ENCODE assay signal across 8 mouse cellular contexts in the genomic region with DNA sequence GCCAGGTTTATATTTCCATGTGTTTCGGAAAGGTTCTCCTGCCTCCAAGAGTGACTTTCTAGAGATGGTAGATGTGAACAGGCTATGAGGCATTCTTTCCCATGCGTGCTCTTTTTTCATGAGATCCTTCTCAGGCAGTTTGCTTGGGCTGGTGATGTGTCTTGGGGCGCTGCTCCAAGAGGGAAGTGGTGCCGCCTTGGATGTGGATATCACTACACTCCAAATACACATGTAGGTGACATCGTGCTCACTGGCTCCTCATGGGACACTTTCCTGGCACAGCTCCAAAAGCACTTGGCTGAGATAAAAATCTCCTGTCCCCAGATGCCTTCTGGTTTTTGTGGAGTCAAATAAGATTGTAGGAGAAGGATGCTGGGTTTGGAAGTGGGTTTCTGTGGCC. TPM values are rescaled to one million over a fixed set of nuclear protein-coding genes. Genes with fewer than 3 reads are reported as not detected.
DNase-seq lines count a peak whose midpoint lies in the region; ATAC-seq and TF ChIP-seq lines count a peak whose summit lies in the region.

No protein-coding gene starts in this region.

- H3K4me1 ChIP-seq in bone marrow macrophage, adult 2 months (ENCODE audit: control insufficient read depth, insufficient read depth, low read length): peaks cover 43% of the 10 kb centered on the region

- no peak for ATAC-seq in erythroblast, adult 5-6 weeks (replicated peaks; ENCODE audit: low FRiP score, poor library complexity, severe bottlenecking)
- ATAC-seq in erythroid progenitor cell, adult 5-6 weeks (replicated peaks; ENCODE audit: low FRiP score, poor library complexity, severe bottlenecking): no peak

- no peak overlapping the region for H3K4me3 ChIP-seq in bone marrow macrophage, adult 2 months (ENCODE audit: insufficient read depth, low read length)

- TF ChIP-seq CTCF in bone marrow macrophage, adult 2 months (IDR thresholded peaks at IDR 0.05; ENCODE audit: low read depth, low read length): no peak

- peak overlapping the region; percentile 6 for H3K27ac ChIP-seq in bone marrow macrophage, adult 2 months (ENCODE audit: insufficient read depth, low read depth, low read length)

- DNase-seq in adrenal gland, adult 2 months: peak; percentile 18
- no peak for DNase-seq in adrenal gland, adult 8-10 months
- DNase-seq in kidney, postnatal 25 days: peak; percentile 69 to 72
- no peak for DNase-seq in kidney, adult 11 months
- peak; percentile 33 to 49 for DNase-seq in kidney, postnatal 4 days

- no peak for TF ChIP-seq POLR2A in bone marrow macrophage, adult 2 months (IDR thresholded peaks at IDR 0.05; ENCODE audit: borderline replicate concordance, low read depth, low read length)

RNA-seq across cellular contexts. Expression of a gene that starts 31.6 kb away (rescaled TPM):
- 1 to 10 TPM; 6.3 to 8.2 TPM for total RNA-seq in adrenal gland, adult 2 months (2021)
- 1.4 and 2.0 TPM in 2 replicates for polyA plus RNA-seq in adrenal gland, adult 2 months (2012; rRNA removed)
- 10 to 100 TPM in 1 of 4 experiments, 1 to 10 TPM in 3; 7.4 to 13.4 (median 9.1) TPM for total RNA-seq in adrenal gland, adult 8-10 months (2022)
- 9.6 and 10.5 TPM in 2 replicates for polyA plus RNA-seq in bone marrow macrophage, adult 2 months (2012; ENCODE audit: insufficient read depth, insufficient read length, missing spikeins)
- 4.8 and 5.0 TPM in 2 replicates for total RNA-seq in erythroblast, adult 5-6 weeks (2015; ENCODE audit: low replicate concordance)
- 3.0 and 3.6 TPM in 2 replicates for total RNA-seq in erythroblast, adult 5-6 weeks (2017; ENCODE audit: low replicate concordance)
- 4.0 and 5.4 TPM in 2 replicates for total RNA-seq in erythroid progenitor cell, adult 5-6 weeks (2015; ENCODE audit: low replicate concordance)
- 1.7 and 2.4 TPM in 2 replicates for total RNA-seq in erythroid progenitor cell, adult 5-6 weeks (2017; ENCODE audit: low replicate concordance)

Comparison
In these comparisons a context has a peak if more than half of its experiments do, and no peak if none do; other contexts are left out.
1. DNase-seq: peak in adrenal gland, adult 2 months (single experiment), kidney, postnatal 25 days (2 of 2) and kidney, postnatal 4 days (2 of 2); none in adrenal gland, adult 8-10 months (single experiment) and kidney, adult 11 months (single experiment).